Mouse (Mus musculus): ENCODE results near the gene Ovch2.
"Not testable (repeated sequence)": the region's sequence is repeated elsewhere in the genome, so short reads cannot be mapped to it uniquely, and the experiment has no call there.

Gene Ovch2

DNA sequence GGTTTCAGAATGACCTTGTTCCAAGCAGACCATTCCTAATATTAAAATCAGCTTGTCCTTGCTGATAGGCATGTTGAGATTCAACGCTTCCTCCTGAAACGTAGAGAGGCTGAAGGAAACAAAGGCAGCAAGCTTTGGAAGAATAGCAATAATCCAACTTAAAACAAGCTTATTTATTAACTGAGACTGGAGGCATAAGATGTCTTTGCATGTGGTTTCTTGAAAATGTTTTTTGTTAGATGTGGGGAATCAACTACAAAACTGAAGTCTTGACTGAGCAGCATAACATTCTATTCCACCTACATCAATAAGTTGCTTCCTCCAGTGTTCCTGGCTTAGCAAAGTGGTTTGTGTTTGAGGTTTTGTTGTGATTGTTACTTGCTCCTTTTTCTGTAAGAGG, at the start of gene Ovch2:
TSS of gene Ovch2 (minus strand) at position 101 of the 400 bp plus-strand sequence.
- DNase-seq = no peak

DNA sequence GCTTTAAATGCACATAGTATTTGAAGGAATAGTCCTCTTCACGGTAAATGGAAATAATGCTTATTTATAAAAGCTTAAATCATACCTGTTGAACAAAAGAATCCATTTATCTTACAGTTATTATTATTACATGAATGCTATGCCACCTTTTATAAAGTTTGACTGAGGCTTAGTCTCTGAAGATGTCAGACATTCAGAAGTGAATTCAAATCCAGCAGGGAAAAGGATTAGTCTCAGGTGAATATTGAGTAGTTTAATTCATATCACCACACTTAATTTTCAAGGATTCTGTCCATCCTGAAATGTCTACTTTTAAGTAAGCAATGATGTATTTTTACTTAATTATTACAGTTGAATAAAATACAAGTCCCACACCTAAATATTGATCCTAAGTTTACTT, 46.4 kb upstream of the Ovch2 start, which contains the start of gene Olfr470:
TSS of gene Olfr470 (minus strand) at position 101 of the 400 bp plus-strand sequence.
- not testable (repeated sequence) for DNase-seq

DNA sequence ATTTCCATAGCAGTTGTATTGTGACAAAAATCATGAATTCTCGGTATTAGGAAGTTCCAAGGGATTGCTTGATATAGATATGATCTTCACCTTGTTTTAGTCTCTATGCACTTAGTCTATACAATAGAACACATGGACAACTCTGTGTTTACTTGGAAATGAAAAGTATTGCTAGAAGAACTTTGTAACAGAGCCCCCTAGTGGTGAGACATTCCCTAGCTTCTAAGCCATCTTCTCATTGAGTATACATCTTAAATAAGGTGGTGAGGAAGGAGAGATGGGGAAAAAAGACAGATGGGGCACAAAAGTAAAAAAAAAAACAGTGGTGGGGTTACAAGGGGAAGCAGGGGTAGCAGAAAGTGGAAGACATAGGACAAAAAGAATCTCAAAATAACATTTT, 40.7 kb upstream of the Ovch2 start:
- no peak for DNase-seq

DNA sequence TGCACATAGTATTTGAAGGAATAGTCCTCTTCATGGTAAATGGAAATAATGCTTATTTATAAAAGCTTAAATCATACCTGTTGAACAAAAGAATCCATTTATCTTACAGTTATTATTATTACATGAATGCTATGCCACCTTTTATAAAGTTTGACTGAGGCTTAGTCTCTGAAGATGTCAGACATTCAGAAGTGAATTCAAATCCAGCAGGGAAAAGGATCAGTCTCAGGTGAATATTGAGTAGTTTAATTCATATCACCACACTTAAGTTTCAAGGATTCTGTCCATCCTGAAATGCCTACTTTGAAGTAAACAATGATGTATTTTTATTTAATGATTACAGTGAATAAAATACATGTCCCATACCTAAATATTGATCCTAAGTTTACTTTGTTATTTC, 24.4 kb upstream of the Ovch2 start, which contains the start of gene Olfr469:
TSS of gene Olfr469 (minus strand) at position 101 of the 400 bp plus-strand sequence.
- DNase-seq = not testable (repeated sequence)

DNA sequence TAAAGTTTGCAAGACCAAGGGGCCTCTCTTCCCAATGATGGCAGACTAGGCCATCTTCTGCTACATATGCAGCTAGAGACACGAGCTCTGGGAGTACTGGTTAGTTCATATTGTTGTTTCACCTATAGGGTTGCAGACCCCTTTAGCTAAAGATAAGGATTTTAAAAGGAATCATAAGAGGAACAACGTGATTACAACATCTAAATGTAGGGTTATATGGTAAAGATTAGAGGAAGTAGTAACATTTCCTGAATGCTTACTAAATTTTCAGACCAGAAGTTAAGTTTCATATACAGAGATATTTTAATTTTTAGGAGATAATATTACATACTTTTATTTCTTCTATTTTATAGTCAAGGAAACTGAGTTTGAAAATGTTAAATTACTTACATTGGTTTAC, 22.9 kb upstream of the Ovch2 start:
- not testable (repeated sequence) for DNase-seq

DNA sequence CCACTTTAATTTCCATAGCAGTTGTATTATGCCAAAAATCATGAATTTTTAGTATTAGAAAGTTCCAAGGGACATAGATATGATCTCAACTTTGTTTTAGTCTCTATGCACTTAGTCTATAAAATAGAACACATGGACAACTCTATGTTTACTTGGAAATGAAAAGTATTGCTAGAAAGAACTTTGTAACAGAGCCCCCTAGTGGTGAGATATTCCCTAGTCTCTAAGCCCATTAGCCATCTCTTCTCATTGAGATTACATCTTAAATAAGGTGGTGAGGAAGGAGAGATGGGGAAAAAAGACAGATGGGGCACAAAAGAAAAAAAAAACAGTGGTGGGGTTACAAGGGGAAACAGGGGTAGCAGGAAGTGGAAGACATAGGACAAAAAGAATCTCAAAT, 18.4 kb upstream of the Ovch2 start:
- no peak for DNase-seq

DNA sequence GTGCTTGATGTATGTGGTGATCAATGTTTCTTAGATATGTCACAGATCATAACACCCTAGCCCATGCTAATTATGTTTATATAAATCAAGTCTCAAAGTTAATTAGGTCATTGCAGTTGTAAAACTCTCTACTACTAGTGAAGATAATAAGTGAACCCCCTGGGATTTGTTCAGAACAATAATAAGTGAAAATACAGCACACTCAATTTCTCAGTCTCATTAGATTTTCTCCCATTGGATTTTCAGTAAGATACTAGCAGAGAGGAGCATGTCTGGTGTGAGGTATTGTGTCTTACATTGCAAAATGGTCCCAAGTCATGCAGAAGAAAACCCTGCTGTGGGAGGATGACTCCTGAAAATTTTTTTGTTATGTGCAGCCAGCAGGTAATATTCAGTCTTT, 11.0 kb upstream of the Ovch2 start, which contains the start of gene Olfr467:
TSS of gene Olfr467 (plus strand) at position 301 of the 400 bp plus-strand sequence.
- no peak for DNase-seq

DNA sequence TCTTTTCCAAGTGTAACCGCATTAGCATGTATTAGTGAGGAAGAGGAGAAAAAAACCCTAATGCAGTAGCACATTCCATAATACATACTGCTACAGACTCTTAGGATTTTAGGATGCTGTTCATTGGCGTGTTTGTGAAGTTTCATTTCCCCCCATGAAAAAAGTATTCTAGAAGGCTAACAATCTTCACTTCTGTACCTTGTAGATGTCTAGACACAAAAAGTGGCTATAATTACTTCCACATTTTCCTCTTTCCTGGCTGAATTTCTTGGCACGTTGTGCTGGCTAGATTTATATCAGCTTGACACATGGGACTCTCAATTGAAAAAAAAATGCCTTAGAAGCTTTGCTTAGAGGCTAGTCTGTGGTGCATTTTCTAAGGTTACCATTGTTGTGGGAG, 1.1 kb upstream of the Ovch2 start:
- DNase-seq = no peak

DNA sequence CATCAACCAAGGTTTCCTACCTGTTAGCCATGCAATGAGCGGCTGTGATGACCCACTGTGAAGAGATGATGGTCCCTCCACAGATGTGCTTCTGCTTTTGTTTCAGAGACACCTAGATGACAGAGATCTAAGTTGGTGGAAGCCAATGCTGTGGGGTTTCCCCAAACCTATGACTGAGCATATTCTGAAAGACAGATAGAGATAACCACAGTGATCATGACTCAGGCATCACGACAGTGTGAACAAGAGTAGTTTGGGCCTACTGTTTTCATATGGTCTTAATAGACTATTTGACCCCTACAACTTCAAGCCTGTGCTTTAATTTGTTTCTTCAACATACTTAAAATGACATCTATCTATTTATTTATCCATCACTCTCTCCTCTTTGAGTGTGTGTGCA, 4.5 kb downstream of the Ovch2 start:
- DNase-seq = no peak

DNA sequence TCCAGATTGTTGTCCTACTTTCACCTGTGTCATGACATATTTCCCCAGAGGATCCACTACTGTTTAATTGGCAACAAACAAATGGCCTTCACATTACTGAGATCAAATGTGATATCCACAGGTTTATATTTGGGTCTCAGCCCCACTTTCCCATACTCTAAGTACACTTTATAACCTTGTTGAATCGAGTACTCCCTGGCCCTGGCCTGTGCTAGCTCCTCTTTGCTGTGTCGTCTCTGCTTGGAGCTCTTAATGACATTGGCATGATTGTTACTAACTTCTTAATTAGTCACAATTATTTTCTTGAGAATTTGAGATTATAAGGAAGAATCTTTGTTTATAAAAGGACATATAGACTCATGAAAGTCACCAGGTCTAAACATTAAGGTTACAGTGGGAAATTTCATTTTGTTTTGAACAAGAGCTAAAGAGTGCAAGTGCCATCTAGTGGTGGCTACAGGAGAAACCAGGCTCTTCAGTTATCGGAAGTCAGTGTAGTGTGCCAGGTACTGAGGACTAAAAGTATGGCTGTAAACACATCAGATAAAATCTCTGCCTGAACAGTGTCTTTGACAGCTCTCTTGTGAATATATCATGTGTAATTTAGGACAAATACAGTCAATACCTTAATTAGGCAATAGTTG, 12.9 kb downstream of the Ovch2 start:
- peak; percentile 5 for DNase-seq

DNA sequence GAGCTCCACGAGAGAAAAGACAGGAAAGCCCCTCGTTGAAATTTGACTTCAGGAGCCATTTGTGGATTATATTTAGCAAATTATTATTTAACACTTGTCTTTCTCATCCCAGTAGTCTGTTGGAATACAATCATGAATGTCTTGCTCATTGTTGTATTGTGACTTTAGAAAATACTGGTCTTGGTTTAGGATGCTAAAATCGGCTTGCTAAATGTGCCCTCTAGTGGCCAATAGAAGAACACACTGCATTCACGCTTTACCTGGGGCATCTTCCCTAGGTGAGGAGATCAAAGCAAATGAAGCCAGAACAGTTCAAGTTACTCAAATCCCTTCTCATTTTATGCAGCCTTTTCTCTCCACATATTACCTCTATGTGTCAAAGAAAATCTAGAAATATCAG, 21.4 kb downstream of the Ovch2 start:
- DNase-seq = no peak

DNA sequence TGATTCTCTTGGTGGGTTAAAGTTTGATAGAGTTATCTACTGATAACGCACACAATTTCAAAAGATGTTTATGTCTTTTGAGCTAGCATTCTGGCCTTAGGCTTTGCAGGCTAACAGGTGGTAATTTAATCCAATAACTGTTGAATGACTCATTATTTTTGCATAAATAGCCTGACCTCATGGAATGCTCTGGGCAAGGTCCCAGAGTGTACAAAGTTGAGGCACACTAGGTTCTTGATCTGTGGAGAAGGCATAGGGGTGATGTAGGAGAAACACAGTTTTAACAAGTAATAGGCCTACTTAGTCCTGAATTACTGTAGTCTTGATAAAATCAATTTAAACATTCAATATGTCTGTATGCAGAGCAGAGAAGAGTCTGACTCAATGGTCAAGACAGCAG, 22.8 kb downstream of the Ovch2 start:
- DNase-seq = no peak

DNA sequence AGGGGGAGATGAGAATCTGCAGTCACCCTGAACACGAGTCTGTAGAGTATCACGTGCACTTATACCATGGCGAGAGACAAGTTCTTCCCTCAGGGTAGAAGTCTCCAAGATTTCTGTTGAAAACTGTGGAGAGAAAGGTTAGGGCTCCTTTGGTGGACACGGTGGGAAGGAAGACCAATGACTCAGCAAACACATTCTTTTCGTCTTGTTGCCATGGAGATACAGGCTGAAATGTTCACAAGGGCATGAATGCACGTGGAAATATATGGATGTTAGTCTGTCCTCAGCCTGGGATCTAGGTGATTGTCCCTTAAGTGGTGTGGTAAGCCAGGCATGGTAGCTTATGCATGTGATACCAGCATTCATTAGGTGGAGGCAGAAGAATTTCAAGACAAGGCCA, 30.2 kb downstream of the Ovch2 start:
- no peak for DNase-seq

DNA sequence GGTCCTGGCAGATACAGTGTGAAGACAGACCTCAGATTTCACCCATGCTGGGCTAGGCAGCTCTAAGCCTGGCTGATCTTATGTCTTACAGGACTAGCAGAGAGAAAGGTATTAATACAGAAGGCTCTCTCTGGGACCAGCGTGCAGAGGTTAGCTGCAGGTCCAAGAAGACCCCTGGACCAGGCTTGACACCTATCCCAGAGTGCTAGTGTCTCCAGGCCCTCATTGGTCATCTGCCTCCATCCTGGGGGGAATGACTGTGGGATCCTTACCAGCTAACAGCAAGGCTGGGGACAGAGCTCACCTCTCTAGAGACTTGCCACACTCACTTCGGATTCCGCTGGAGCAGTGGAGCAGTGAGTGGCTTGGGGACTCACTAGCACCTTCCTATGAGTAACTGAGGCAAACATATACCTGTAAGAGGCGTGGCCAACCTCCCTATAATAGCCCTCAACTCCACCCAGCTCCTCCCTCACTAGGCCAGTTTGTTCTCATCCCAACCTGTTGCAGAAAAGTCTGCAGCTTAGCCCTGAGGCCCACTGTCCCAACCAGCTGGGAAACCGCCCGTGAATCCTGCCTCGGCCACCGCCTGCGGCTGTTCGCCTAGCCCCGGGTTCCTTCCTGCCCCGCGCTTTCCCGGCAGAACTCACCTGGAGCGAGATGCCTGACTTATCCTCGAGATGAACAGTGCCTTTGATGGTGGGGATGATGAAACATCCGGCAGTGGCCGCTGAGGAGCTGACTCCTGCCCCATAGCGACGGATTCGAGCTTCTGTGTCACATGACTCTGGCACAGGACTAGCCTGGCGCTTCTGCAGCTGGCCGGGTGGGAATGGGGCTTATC, 43.5 kb downstream of the Ovch2 start, which contains the start of gene Cyb5r2:
TSS of gene Cyb5r2 (minus strand) at position 725 of the 844 bp plus-strand sequence.
- peak; percentile 16 for DNase-seq

DNA sequence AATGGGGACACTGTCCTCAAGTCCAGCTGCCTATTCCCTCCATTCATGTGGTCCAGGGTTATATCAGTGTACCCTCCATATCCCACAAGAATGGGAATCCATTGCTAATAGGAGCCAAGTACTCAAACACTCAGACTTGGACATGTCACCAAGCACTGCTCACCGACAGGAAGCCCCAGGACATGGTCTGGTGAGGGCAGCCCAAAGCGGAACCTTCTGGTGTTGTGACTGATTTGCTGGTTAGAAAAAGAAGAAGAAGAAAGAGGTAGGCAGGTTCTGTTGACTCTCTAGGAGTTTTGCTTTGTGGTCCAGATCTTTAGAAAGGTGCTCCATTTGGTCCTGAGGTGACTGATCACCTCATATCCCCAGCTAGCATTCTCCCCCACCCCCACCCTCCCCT, 44.3 kb downstream of the Ovch2 start:
- DNase-seq = no peak

DNA sequence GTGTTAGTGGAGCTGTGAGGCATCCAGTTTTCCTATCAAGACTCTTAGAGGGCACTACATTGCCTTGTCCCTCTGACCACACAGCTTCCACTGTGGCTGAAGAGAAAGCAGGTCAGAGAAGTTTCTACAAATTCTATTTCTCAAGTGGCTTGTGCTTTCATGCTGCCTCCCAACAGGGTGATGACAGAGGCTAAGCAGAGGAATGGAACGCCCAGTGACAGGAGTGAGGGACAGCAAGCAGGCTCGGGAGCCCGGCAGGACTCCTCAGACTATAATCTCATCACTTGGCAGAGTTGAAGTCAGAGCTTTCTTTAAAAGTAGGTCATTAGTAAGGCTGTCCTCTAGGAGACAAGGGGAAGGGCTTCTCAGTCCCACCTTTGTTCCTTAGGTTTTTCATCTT, 45.1 kb downstream of the Ovch2 start:
- DNase-seq = no peak

DNA sequence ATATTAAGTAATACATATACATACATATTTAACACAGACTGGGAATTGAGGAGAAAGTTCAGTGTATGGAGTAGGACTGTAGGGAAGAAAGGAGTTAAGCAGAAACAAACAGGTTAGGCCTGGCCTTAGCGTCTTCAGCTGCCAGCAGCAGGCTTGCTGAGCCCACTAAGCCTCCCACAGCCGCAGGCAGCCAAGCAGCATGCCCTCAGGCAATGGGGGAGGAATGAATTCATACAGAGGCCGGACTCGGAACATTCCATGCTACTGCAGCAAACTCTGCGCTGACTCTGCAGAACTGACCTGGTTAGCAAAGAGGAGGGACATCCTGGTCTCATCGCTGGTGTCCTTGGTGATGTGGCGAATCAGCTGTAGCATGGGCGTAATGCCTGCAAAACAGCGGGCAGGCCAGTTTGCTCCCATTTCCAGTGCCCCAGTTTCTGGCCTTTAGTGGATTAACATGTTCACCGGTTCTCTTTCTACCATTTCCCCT, 48.9 kb downstream of the Ovch2 start:
- DNase-seq = no peak

DNA sequence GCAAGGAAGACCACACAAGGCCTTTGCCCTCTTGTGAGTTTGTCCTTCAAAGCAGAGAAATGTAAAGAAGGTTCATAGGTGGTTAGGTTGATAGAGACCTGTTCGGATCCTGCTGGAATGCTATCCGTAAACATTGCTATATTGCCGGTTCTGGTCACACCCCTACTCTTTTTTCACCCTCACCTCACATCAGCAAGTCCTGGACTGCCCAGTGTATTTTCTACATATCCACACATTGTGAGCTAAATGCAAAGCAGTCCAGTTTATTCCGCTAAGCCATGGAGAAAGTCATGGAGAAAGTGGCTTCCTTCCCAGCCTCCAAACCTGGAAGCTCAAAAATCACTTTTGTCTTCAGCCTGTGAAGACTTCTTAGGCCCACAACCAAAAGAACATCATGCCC, 51.3 kb downstream of the Ovch2 start:
- no peak for DNase-seq

DNA sequence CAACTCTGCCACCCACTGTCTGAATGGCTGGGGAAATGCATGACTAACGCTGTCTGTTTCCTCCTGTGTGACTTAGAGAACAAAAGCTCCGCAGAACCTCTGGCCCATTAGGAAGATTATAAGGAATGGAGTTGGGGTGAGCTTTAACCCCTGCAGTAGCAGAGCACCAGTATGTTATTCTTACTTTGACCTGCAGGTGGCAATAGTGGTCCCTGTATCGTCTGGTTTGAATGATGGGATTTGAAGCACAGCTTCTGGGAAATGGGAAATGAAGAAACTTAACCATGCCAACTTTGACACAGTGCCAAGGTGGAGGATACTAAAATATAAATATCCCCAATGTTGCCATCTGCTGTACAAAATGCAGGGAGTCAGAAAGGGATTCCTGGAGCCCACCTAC, 51.7 kb downstream of the Ovch2 start:
- peak; percentile 26 for DNase-seq

DNA sequence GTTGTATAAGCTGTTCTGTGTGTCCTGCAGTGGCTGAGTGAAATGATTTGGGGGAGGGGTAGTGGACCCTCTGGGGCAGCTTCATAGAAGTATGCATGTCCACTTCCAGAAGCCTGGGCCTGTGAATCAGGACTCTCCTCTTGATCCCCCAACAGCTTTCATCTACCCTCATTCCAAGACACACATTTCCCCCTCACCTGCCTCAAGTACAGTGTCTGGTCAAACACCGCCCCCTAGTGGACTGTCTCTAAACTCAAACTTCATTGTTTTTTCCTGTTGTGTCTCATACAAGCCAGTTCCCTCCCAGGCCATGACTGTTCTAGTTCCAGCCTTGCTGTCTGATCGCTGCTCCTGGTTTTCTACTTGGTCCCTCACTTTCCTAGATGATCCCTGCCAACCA, 53.1 kb downstream of the Ovch2 start:
- peak; percentile 64 for DNase-seq

DNA sequence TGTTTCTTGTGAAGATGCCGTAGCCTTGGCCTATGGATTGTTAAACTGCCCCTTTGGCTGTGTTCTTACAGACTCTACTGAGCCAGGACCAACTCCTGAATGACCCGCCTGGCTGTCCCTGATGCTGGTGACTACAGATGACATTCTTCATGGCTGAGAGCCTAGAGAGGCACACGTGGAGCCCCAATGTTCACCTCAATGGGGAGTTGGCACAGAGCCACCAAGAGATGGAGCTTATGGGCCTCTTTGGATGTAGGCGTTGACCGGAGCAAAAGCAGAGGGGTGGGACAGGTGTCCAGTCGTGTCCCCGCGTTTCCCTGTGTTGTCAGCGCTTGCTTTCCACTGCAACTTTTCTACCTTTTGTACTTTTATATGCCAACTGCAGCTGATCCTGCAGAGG, 53.5 kb downstream of the Ovch2 start:
- no peak for DNase-seq

DNA sequence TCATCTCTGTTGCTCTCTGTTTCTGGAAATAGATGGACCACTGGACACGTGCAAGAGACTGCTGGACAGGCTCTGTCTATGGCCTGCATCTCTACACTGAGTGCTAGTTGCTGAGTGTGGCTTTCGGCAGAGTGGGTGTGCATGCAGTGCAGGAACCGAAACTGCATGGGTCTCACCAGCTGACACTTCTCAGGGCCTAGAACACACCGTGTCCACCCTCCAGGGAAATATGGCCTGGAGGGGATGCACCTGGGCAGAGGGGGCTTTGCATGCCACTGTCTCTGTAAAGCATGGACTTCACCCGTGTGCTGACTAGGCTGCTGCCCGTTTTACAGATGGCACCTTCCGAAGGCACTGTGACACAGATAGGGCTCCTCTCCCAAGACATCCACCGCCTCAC, 55.0 kb downstream of the Ovch2 start:
- DNase-seq = no peak

DNA sequence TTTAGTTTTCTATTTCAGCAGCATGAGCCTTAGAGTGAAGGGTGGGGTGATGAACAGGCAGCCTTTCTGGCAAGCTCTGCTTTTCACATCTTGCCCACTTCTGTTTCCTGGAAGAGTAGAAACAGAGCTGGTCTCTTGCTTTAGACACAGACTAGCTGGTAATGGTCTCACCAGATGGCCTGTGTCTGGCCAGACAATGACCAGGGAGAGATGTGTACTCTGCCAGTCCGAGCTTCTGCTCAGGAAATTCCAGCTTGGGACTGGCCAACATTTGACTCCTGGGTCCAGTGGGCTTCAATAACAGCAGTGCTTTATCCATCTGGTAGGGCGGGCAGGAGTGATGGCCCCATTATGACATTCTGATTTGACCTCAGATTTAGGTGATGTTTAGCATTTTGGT, 55.9 kb downstream of the Ovch2 start:
- no peak for DNase-seq

DNA sequence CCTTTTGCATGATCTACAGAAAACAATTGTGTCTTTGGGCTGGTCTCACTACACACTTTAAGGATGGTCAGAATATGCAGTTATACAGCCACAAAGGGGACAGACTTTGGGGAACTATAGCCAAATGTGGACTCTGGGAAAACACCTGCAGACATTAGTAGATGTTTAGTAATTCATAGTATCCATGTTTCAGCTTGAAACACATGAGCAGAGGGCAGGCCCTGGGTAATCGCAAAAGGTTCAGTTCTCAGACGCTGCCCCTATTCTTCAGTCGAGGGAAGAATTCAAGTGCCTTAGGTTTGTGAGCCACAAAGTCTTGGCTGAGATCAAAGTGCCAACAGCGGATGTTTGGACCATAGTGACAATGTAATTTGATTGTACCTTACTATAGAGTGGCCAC, 56.6 kb downstream of the Ovch2 start:
- DNase-seq = no peak
